Mouse (Mus musculus): ENCODE results near the gene Adam17. TPM values are rescaled to one million over a fixed set of nuclear protein-coding genes. Genes with fewer than 3 reads are reported as not detected.
A peak's percentile ranks its signal among the peaks of the same experiment; 100 is the strongest.

Adam17 gene
- polyA plus RNA-seq, 1 experiment from 2014 or later = 16.3 TPM

GRCm38 (mm10) chr12:21305741-21306140, 67.7 kb downstream of the Adam17 start:
- Histone ChIP-seq H3K27me3 (ENCODE audit: control insufficient read depth, insufficient read depth, low read depth, low read length) (no peaks in the 10 kb centered on the region), H3K4me2 (ENCODE audit: low read depth, low read length) (no peak overlapping the region), H3K9ac (ENCODE audit: low read depth, low read length) (no peak overlapping the region), H3K36me3 (ENCODE audit: control insufficient read depth, insufficient read depth) (peaks cover 20% of the 10 kb centered on the region), H3K4me3 (ENCODE audit: low read depth, low read length) (no peak overlapping the region), H3K27ac (ENCODE audit: low read length) (no peak overlapping the region), H3K4me1 (ENCODE audit: control insufficient read depth, low read depth, low read length) (peaks cover 6% of the 10 kb centered on the region), H3K9me3 (replicated peaks; ENCODE audit: control insufficient read depth, low read length) (no peaks in the 10 kb centered on the region)
- no peak for ATAC-seq (ENCODE audit: low read depth)
- WGBS (ENCODE audit: insufficient replicate concordance) = 68% methylated on average over 4 of the region's 4 CpGs

DNA sequence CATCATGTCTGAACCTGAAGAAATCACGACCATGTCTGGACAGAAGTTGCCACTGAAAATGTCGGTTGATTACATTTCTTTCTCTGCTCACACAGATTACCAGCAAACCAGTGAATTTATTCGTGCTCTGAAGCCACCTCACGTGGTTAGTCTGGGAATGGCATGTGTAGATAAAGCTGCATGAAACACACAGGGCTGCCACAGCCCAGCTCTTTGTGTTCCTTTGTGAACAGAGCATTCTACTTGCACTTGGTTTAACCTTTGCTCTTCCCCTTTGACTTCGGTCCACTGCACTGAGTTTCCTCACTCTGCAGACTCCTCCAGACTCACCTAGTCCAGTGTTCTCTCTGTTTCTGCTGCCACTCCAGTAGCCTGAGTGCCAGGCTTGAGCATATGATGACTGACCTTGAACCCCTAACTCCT, 71.1 kb downstream of the Adam17 start:
- Histone ChIP-seq H3K27ac (ENCODE audit: low read length) (peak overlapping the region; percentile 21; the same call in 1 of the 2 replicates), H3K36me3 (ENCODE audit: control insufficient read depth, insufficient read depth) (peaks cover 16% of the 10 kb centered on the region), H3K4me2 (ENCODE audit: low read depth, low read length) (no peak overlapping the region), H3K27me3 (ENCODE audit: control insufficient read depth, insufficient read depth, low read depth, low read length) (no peaks in the 10 kb centered on the region), H3K4me1 (ENCODE audit: control insufficient read depth, low read depth, low read length) (peaks cover 6% of the 10 kb centered on the region), H3K9ac (ENCODE audit: low read depth, low read length) (no peak overlapping the region), H3K4me3 (ENCODE audit: low read depth, low read length) (no peak overlapping the region), H3K9me3 (replicated peaks; ENCODE audit: control insufficient read depth, low read length) (no peaks in the 10 kb centered on the region)
- 23% methylated on average over 5 of the region's 5 CpGs for whole genome bisulfite sequencing (ENCODE audit: insufficient replicate concordance)
- peak; percentile 76 for ATAC-seq (ENCODE audit: low read depth)

- Histone ChIP-seq H3K4me3 (ENCODE audit: low read depth, low read length) (no peak overlapping the region), H3K4me2 (ENCODE audit: low read depth, low read length) (no peak overlapping the region), H3K9ac (ENCODE audit: low read depth, low read length) (no peak overlapping the region), H3K27me3 (ENCODE audit: control insufficient read depth, insufficient read depth, low read depth, low read length) (no peaks in the 10 kb centered on the region), H3K36me3 (ENCODE audit: control insufficient read depth, insufficient read depth) (peaks cover 17% of the 10 kb centered on the region), H3K27ac (ENCODE audit: low read length) (peak overlapping the region; percentile 21; the same call in 1 of the 2 replicates), H3K4me1 (ENCODE audit: control insufficient read depth, low read depth, low read length) (peaks cover 6% of the 10 kb centered on the region), H3K9me3 (replicated peaks; ENCODE audit: control insufficient read depth, low read length) (no peaks in the 10 kb centered on the region)
- ATAC-seq (ENCODE audit: low read depth) = peak; percentile 62
- WGBS (ENCODE audit: insufficient replicate concordance) = 63% methylated on average over 8 of the region's 8 CpGs
Observed at GRCm38 (mm10) chr12:21301932-21302331, 71.5 kb downstream of the Adam17 start.

- Histone ChIP-seq H3K36me3 (ENCODE audit: control insufficient read depth, insufficient read depth) (peaks cover 22% of the 10 kb centered on the region), H3K27ac (ENCODE audit: low read length) (peak overlapping the region; percentile 0; the same call in 1 of the 2 replicates)
- 0 out of 2 replicates have a peak, but pooled peaks have one; percentile 15 for ATAC-seq (ENCODE audit: low read depth)
Observed at GRCm38 (mm10) chr12:21301324-21301723, 72.1 kb downstream of the Adam17 start.

DNA sequence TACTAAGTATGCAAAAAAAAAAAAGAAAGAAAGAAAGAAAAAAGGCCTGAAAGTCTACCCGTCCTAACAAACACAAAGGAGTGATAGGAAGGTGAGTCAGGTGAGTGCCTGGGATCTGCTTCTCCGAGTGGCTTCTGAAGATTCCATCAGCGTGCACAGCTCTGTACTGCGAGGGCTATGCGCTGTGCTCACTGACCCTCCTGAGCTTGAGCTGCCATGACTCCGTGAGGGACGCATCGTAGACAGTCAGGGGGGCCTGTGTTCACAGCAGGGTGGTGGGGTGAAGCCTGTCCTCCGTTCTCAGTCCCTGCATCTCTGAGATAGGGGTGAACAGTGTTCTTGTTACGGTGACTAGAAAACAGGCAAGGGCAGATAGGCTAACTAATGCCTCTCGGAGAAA, 74.6 kb downstream of the Adam17 start:
- H3K27me3 ChIP-seq (ENCODE audit: control insufficient read depth, insufficient read depth, low read depth, low read length) = no peaks in the 10 kb centered on the region
- ATAC-seq (ENCODE audit: low read depth) = no peak
- no peak overlapping the region for H3K9ac ChIP-seq (ENCODE audit: low read depth, low read length)
- 86% methylated on average over 11 of the region's 11 CpGs for WGBS (ENCODE audit: insufficient replicate concordance)
- H3K4me3 ChIP-seq (ENCODE audit: low read depth, low read length) = no peak overlapping the region
- no peak overlapping the region for H3K4me2 ChIP-seq (ENCODE audit: low read depth, low read length)
- H3K36me3 ChIP-seq (ENCODE audit: control insufficient read depth, insufficient read depth) = peaks cover 31% of the 10 kb centered on the region
- H3K9me3 ChIP-seq (replicated peaks; ENCODE audit: control insufficient read depth, low read length) = no peaks in the 10 kb centered on the region
- no peak overlapping the region for H3K27ac ChIP-seq (ENCODE audit: low read length)
- H3K4me1 ChIP-seq (ENCODE audit: control insufficient read depth, low read depth, low read length) = peaks cover 6% of the 10 kb centered on the region

More at GRCm38 (mm10) chr12:21301324-21301723, 72.1 kb downstream of the Adam17 start:
- no peaks in the 10 kb centered on the region for H3K9me3 ChIP-seq (replicated peaks; ENCODE audit: control insufficient read depth, low read length)
- H3K4me1 ChIP-seq (ENCODE audit: control insufficient read depth, low read depth, low read length) = peaks cover 6% of the 10 kb centered on the region
- no peak overlapping the region for H3K9ac ChIP-seq (ENCODE audit: low read depth, low read length)
- no peak overlapping the region for H3K4me2 ChIP-seq (ENCODE audit: low read depth, low read length)
- H3K4me3 ChIP-seq (ENCODE audit: low read depth, low read length) = no peak overlapping the region
- no peaks in the 10 kb centered on the region for H3K27me3 ChIP-seq (ENCODE audit: control insufficient read depth, insufficient read depth, low read depth, low read length)
- 62% methylated on average over 7 of the region's 7 CpGs for WGBS (ENCODE audit: insufficient replicate concordance)

GRCm38 (mm10) chr12:21289651-21290050, 83.8 kb downstream of the Adam17 start:
- no peaks in the 10 kb centered on the region for H3K9me3 ChIP-seq (replicated peaks; ENCODE audit: control insufficient read depth, low read length)
- WGBS (ENCODE audit: insufficient replicate concordance) = 78% methylated on average over 6 of the region's 6 CpGs
- peaks cover 19% of the 10 kb centered on the region for H3K36me3 ChIP-seq (ENCODE audit: control insufficient read depth, insufficient read depth)
- H3K4me1 ChIP-seq (ENCODE audit: control insufficient read depth, low read depth, low read length) = peaks cover 20% of the 10 kb centered on the region
- H3K9ac ChIP-seq (ENCODE audit: low read depth, low read length) = no peak overlapping the region
- no peak overlapping the region for H3K4me2 ChIP-seq (ENCODE audit: low read depth, low read length)
- H3K27me3 ChIP-seq (ENCODE audit: control insufficient read depth, insufficient read depth, low read depth, low read length) = no peaks in the 10 kb centered on the region
- no peak for ATAC-seq (ENCODE audit: low read depth)
- H3K4me3 ChIP-seq (ENCODE audit: low read depth, low read length) = no peak overlapping the region
- no peak overlapping the region for H3K27ac ChIP-seq (ENCODE audit: low read length)

DNA sequence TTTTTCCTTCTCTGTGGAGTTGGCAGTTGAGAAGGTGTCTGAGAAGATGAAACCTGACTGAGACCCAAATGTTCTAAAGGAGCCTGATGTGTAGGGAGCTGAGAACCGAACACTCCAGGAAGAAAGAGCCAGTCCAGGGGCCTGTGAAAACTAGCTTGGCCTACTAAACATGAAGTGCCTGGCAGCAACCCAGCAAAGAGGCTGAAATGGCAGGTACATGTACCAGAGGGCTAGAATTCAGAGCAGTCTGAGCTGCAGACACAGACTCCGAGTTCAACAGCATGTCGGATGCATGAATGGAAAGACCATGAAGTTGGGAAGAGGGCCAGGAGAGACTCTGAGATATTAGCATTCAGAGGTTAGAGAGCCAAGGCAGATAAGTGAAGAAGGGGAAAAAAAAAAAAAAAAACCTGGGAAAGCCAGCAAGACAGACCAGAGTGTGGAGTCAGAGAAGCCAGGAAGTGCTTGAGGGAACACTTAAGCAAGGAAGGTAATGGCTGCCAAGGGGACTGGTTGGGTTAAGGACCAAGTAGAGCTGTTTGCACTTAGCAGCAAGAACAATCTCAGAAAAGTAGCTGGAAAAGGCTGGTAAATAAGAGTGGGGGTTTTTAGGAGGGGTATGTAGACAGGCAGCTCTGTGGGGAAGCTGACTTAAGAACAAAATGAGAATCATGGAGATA, 84.6 kb downstream of the Adam17 start:
- H3K4me1 ChIP-seq (ENCODE audit: control insufficient read depth, low read depth, low read length) = peaks cover 20% of the 10 kb centered on the region
- H3K4me2 ChIP-seq (ENCODE audit: low read depth, low read length) = no peak overlapping the region
- H3K4me3 ChIP-seq (ENCODE audit: low read depth, low read length) = no peak overlapping the region
- peaks cover 14% of the 10 kb centered on the region for H3K36me3 ChIP-seq (ENCODE audit: control insufficient read depth, insufficient read depth)
- no peak for ATAC-seq (ENCODE audit: low read depth)
- no peak overlapping the region for H3K27ac ChIP-seq (ENCODE audit: low read length)
- 83% methylated on average over 3 of the region's 3 CpGs for WGBS (ENCODE audit: insufficient replicate concordance)
- H3K27me3 ChIP-seq (ENCODE audit: control insufficient read depth, insufficient read depth, low read depth, low read length) = no peaks in the 10 kb centered on the region
- H3K9me3 ChIP-seq (replicated peaks; ENCODE audit: control insufficient read depth, low read length) = no peaks in the 10 kb centered on the region
- H3K9ac ChIP-seq (ENCODE audit: low read depth, low read length) = no peak overlapping the region

DNA sequence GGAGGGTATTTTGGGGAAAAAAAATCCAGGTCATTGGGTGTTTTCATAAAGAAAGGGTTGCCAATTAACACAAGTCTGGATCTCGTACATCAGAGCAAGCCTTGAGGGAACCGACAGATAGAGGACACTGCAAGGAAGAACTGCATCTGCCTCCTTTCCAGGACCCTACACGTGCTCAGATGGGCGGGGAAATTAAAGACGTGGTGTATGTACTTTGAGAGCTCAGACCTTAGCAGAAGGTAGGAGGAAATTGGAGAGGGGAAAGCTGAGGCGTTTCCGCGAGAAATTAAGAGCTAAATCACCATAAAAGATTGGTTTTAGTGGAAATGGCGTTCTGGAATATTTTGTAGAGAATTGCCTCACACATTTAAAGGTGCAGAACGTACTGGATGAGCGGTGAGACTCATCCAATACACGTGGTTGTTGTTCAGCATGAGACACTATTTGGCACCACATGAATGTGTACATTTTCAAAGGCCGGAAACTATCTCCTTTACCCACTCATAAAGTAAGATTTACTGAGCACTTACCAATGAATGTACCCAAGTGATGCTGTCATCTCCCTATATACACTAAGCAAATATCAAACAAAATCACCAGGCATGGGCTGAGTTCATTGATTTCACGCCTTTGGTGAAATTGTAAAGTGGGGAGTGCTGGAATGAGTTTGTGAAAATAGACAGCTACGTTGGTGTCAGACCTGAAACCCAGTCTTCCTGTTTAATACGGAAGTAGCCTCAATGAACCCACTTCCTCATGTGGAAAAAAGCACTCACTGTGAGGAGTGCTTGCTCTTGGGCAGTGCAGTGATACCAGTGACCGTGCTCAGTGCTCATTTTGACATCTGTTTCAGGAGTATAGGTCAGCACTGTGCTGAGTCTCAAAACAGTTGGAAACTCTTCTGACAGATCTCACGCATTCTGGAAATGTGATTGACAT, 86.5 kb downstream of the Adam17 start:
- no peaks in the 10 kb centered on the region for H3K9me3 ChIP-seq (replicated peaks; ENCODE audit: control insufficient read depth, low read length)
- H3K4me3 ChIP-seq (ENCODE audit: low read depth, low read length) = peak overlapping the region; percentile 96
- peak overlapping the region; percentile 96 for H3K4me2 ChIP-seq (ENCODE audit: low read depth, low read length)
- no peaks in the 10 kb centered on the region for H3K27me3 ChIP-seq (ENCODE audit: control insufficient read depth, insufficient read depth, low read depth, low read length)
- WGBS (ENCODE audit: insufficient replicate concordance) = 12% methylated on average over 18 of the region's 18 CpGs
- peak overlapping the region; percentile 87 for H3K27ac ChIP-seq (ENCODE audit: low read length)
- peak overlapping the region; percentile 89 for H3K9ac ChIP-seq (ENCODE audit: low read depth, low read length)
- peaks cover 5% of the 10 kb centered on the region for H3K36me3 ChIP-seq (ENCODE audit: control insufficient read depth, insufficient read depth)
- no peak for ATAC-seq (ENCODE audit: low read depth)
- peaks cover 20% of the 10 kb centered on the region for H3K4me1 ChIP-seq (ENCODE audit: control insufficient read depth, low read depth, low read length)
